Mouse (Mus musculus) limb, embryonic 13.5 days (tissue): Measurements from ENCODE around the gene Man2b1. TPM values are rescaled to one million over a fixed set of nuclear protein-coding genes. Genes with fewer than 3 reads are reported as not detected.

Experiments
- ATAC-seq: fragments of 200-750 bp; cut with Nextera tagmentation; 2 replicates; pipeline ENCODE4 v1.8.0; 2017; ENCODE audit warnings: low read depth, moderate number of reproducible peaks, moderate TSS enrichment; ENCODE audit not compliant: low FRiP score
- H3K27ac ChIP-seq: fragments of 300-500 bp; sonication (generic); 2 replicates; pipeline ENCODE4 v1.5.1; 2015; ENCODE audit warnings: inconsistent platforms, mild to moderate bottlenecking, moderate library complexity
- H3K27me3 ChIP-seq: fragments of 300-500 bp; sonication (generic); 2 replicates; pipeline ENCODE4 v1.6.1; 2015; ENCODE audit warnings: mild to moderate bottlenecking, inconsistent platforms
- H3K36me3 ChIP-seq: fragments of 300-500 bp; sonication (generic); 2 replicates; pipeline ENCODE4 v1.6.1; 2015; ENCODE audit warnings: inconsistent platforms, mild to moderate bottlenecking, moderate library complexity
- H3K4me1 ChIP-seq: fragments of 300-500 bp; sonication (generic); 2 replicates; pipeline ENCODE4 v1.6.1; 2015; ENCODE audit warnings: inconsistent platforms
- H3K4me2 ChIP-seq: fragments of 300-500 bp; sonication (generic); replicated peaks from 2 replicates; pipeline ENCODE4 v1.6.1; 2015; ENCODE audit warnings: inconsistent platforms, mild to moderate bottlenecking, moderate library complexity
- H3K4me3 ChIP-seq: fragments of 300-500 bp; sonication (generic); 2 replicates; pipeline ENCODE4 v1.5.1; 2015; ENCODE audit warnings: moderate library complexity, mild to moderate bottlenecking, inconsistent platforms
- H3K9ac ChIP-seq: fragments of 300-500 bp; sonication (generic); 2 replicates; pipeline ENCODE4 v1.6.1; 2015; ENCODE audit warnings: mild to moderate bottlenecking, inconsistent platforms
- H3K9me3 ChIP-seq: fragments of 300-500 bp; sonication (generic); 2 replicates; pipeline ENCODE4 v1.6.1; 2016; ENCODE audit warnings: inconsistent platforms
- WGBS: fragments of 180-500 bp; shearing (Covaris S2); methylation state at CpG from one replicate; pipeline ENCODE4 v1.1.7; 2015; 5-methylcytosine and 5-hydroxymethylcytosine counted together
- microRNA-seq: library from miRNA; unstranded; fragments of <30 nt; microRNA quantifications from one replicate; pipeline ENCODE4, GENCODE M21; 2016
- polyA plus RNA-seq: library from polyadenylated mRNA; unstranded; fragments of >200 nt; fragmentation: Nextera tagmentation; extraction: Ambion mirVana; gene quantifications from 2 replicates; pipeline ENCODE4 v1.2.1, GENCODE M21; 2015

Gene Man2b1
- polyA plus RNA-seq, 1 experiment from 2014 or later, result 32.2 TPM

DNA sequence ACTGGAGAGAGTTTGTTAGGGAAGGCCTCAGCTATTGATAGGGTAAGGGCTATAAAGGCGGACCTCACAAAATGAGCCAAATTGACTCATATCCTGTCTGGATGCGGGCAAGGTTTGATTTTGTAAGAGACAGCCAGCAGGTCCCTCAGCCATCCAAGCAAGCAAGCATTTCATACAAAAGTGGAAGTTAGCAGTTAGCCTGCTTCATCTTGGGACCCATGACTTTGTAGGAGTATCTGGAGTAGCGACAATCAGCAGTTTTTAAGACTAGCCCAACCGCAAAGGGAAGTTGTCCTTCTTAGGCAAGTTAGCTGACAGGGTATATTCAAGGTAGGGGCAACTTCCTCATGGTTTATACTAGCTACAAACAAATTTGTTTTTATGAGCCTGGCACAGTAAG lies 59.4 kb downstream of the Man2b1 start:
- no peak overlapping the region for H3K4me3 ChIP-seq
- no peaks in the 10 kb centered on the region for H3K4me1 ChIP-seq
- no peak overlapping the region for H3K9ac ChIP-seq
- no peak overlapping the region for H3K27ac ChIP-seq
- 92% methylated on average over 4 of the region's 4 CpGs for WGBS
- no peak for ATAC-seq
- peaks cover 10% of the 10 kb centered on the region; the same call in 1 of the 2 replicates for H3K9me3 ChIP-seq
- no peaks in the 10 kb centered on the region for H3K36me3 ChIP-seq
- no peaks in the 10 kb centered on the region for H3K27me3 ChIP-seq
- H3K4me2 ChIP-seq, result no peak overlapping the region

Small RNAs within 50 kb of the gene (microRNA-seq; reads per million reads assigned to microRNA genes)
- gene Gm23388 (1.9 reads per million, percentile 3 among the genes with 10 or more reads in this experiment), gene Mir7070 (not detected)

Other genes starting within 250 kb of the Man2b1 start
- gene Rad23a, start 242.6 kb upstream of the Man2b1 start, polyA plus RNA-seq, result 106 TPM in 2 replicates
- 943 and 1,018 TPM in 2 replicates for gene Calr, start 236.3 kb upstream of the Man2b1 start, polyA plus RNA-seq
- gene Farsa, start 226.3 kb upstream of the Man2b1 start, polyA plus RNA-seq, result 108 and 109 TPM in 2 replicates
- gene Syce2, start 211.2 kb upstream of the Man2b1 start, polyA plus RNA-seq, result 82.7 and 92.5 TPM in 2 replicates
- 41.7 and 42.1 TPM in 2 replicates for gene Gcdh, start 189.3 kb upstream of the Man2b1 start, polyA plus RNA-seq
- 2.4 and 4.4 TPM in 2 replicates for gene Klf1, start 181.3 kb upstream of the Man2b1 start, polyA plus RNA-seq
- gene Dnase2a, start 174.7 kb upstream of the Man2b1 start, polyA plus RNA-seq, result 16.4 and 18.5 TPM in 2 replicates
- 0.32 and 0.55 TPM in 2 replicates for gene Mast1, start 145.9 kb upstream of the Man2b1 start, polyA plus RNA-seq
- gene Rtbdn, start 136.3 kb upstream of the Man2b1 start, polyA plus RNA-seq, result 0.20 and 0.47 TPM in 2 replicates
- not detected in 2 replicates for gene Gm49661, start 113.8 kb upstream of the Man2b1 start, polyA plus RNA-seq
- gene Prdx2, start 113.7 kb upstream of the Man2b1 start, polyA plus RNA-seq, result 961 and 978 TPM in 2 replicates
- gene Rnaseh2a, start 113.5 kb upstream of the Man2b1 start, polyA plus RNA-seq, result 90.9 and 93.2 TPM in 2 replicates
- gene Junb, start 104.6 kb upstream of the Man2b1 start, polyA plus RNA-seq, result 8.2 and 8.4 TPM in 2 replicates
- gene Hook2, start 92.7 kb upstream of the Man2b1 start, polyA plus RNA-seq, result 18.6 and 18.8 TPM in 2 replicates
- gene Best2, start 68.7 kb upstream of the Man2b1 start, polyA plus RNA-seq, result not detected in 2 replicates
- 132 TPM in 2 replicates for gene Asna1, start 58.0 kb upstream of the Man2b1 start, polyA plus RNA-seq
- 114 and 132 TPM in 2 replicates for gene Trir, start 56.4 kb upstream of the Man2b1 start, polyA plus RNA-seq
- gene Tnpo2, start 46.4 kb upstream of the Man2b1 start, polyA plus RNA-seq, result 31.0 and 32.2 TPM in 2 replicates
- gene Fbxw9, start 23.2 kb upstream of the Man2b1 start, polyA plus RNA-seq, result 31.6 and 32.2 TPM in 2 replicates
- 0.75 and 0.76 TPM in 2 replicates for gene Gm5741, start 15.3 kb upstream of the Man2b1 start, polyA plus RNA-seq
- 60.0 and 60.5 TPM in 2 replicates for gene Dhps, start 11.5 kb upstream of the Man2b1 start, polyA plus RNA-seq
- gene Wdr83os, start 2.5 kb upstream of the Man2b1 start, polyA plus RNA-seq, result 111 and 127 TPM in 2 replicates
- 43.0 and 45.1 TPM in 2 replicates for gene Wdr83, start 2.0 kb upstream of the Man2b1 start, polyA plus RNA-seq
- gene Zfp791, start 39.8 kb downstream of the Man2b1 start, polyA plus RNA-seq, result 2.7 and 3.4 TPM in 2 replicates
- not detected in 2 replicates for gene Cks1brt, start 68.7 kb downstream of the Man2b1 start, polyA plus RNA-seq
- gene Olfr371, start 142.7 kb downstream of the Man2b1 start, polyA plus RNA-seq, result not detected in 2 replicates
- gene Orc6, start 216.4 kb downstream of the Man2b1 start, polyA plus RNA-seq, result 109 and 116 TPM in 2 replicates
- 128 and 136 TPM in 2 replicates for gene Vps35, start 216.5 kb downstream of the Man2b1 start, polyA plus RNA-seq